Mouse (Mus musculus): ENCODE results near the gene Olfr532. TPM values are rescaled to one million over a fixed set of nuclear protein-coding genes. Genes with fewer than 3 reads are reported as not detected.
"Not testable (repeated sequence)": the region's sequence is repeated elsewhere in the genome, so short reads cannot be mapped to it uniquely, and the experiment has no call there.

Gene Olfr532
- not detected in 2 replicates for polyA plus RNA-seq (2016; fragmentation: Nextera tagmentation; extraction: Ambion mirVana)

DNA sequence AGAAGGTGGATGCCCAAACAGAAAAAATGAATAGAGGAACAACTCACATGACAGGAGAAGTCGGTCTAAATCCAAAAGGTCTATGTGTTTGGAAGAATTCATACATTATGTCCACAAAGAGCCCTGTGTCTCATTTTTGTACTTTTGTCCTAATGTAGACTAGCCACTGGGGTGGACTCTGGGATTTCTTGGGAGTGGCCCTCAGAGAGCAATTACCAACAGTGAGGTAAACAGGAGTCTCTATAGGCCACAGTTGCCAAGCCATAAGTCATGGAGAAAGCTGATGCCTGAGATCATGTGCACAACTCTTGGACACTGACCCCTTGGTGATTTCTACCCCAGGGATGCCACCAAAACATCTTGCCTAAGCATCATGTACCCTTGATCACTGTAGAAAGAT, at the start of gene Olfr532:
Gene Olfr532 (minus strand): TSS at position 101 of the 400 bp plus-strand sequence.
- Histone ChIP-seq H3K27ac (ENCODE audit: poor library complexity, severe bottlenecking) (no peak within 1 kb of the TSS), H3K36me3 (no peaks in the 10 kb centered on the region), H3K27me3 (replicated peaks) (no peaks in the 10 kb centered on the region), H3K9ac (no peak within 1 kb of the TSS), H3K4me3 (no peak within 1 kb of the TSS), H3K9me3 (replicated peaks) (0 out of 2 replicates have a peak, but pooled peaks cover under 1% of the 10 kb centered on the region), H3K4me1 (replicated peaks) (no peaks in the 10 kb centered on the region), H3K4me2 (no peak within 1 kb of the TSS)
- ATAC-seq (ENCODE audit: insufficient number of reproducible peaks, low FRiP score) = no peak
- 81% methylated on average over 1 of the region's 1 CpGs for WGBS

DNA sequence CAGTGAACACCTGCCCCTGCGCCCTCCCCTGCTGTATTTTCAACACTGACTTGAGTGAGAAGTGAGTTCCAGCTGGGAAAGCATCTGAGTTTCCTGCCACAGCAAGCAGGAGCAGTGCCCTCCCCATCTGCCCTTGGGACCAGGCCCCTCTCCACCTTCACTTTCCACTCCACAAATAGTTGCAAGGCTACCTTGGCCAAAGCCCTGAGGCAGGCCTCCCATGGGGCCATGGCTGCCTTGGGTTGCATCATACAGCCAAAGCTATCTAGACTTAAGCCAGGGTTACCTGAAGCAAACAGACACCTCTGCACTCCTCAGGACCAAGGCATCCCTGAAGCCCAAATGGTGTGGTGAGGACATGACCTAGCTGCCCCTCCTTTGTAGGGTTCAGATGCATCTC, 41.6 kb upstream of the Olfr532 start, which contains the start of gene Olfr533:
Gene Olfr533 (plus strand): TSS at position 301 of the 400 bp plus-strand sequence.
- H3K27ac ChIP-seq (ENCODE audit: poor library complexity, severe bottlenecking); ATAC-seq (ENCODE audit: insufficient number of reproducible peaks, low FRiP score); H3K4me3 ChIP-seq; H3K4me2 ChIP-seq; H3K27me3 ChIP-seq (replicated peaks); H3K4me1 ChIP-seq (replicated peaks); H3K36me3 ChIP-seq; H3K9ac ChIP-seq: not testable (repeated sequence)
- 80% methylated on average over 1 of the region's 1 CpGs for WGBS
- H3K9me3 ChIP-seq (replicated peaks) = peaks cover 12% of the 10 kb centered on the region; the same call in 1 of the 2 replicates

DNA sequence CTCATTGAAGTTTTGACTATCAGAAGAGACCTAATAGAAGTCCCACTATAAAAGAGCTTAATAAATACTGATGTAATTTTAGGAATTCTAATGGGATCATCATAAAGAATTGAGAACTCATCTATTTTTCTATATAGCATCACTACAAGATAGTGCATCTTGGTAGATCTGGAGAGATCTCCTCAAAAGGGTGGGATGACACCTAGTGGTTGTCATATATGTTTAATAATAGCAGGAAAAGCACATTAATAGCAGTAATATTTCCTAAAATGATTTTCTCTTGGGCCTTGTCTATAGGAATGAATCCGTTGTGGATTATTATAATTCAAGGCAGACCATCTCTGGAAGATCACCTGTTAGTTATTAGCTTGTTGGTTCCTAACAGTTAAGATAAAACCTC, 21.7 kb upstream of the Olfr532 start:
- Histone ChIP-seq H3K27ac (ENCODE audit: poor library complexity, severe bottlenecking) (no peak overlapping the region), H3K9me3 (replicated peaks) (peaks cover 3% of the 10 kb centered on the region; the same call in 1 of the 2 replicates), H3K36me3 (no peaks in the 10 kb centered on the region), H3K4me1 (replicated peaks) (no peaks in the 10 kb centered on the region), H3K9ac (no peak overlapping the region), H3K4me2 (no peak overlapping the region), H3K4me3 (no peak overlapping the region), H3K27me3 (replicated peaks) (no peaks in the 10 kb centered on the region)
- WGBS = 61% methylated on average over 1 of the region's 1 CpGs
- no peak for ATAC-seq (ENCODE audit: insufficient number of reproducible peaks, low FRiP score)

DNA sequence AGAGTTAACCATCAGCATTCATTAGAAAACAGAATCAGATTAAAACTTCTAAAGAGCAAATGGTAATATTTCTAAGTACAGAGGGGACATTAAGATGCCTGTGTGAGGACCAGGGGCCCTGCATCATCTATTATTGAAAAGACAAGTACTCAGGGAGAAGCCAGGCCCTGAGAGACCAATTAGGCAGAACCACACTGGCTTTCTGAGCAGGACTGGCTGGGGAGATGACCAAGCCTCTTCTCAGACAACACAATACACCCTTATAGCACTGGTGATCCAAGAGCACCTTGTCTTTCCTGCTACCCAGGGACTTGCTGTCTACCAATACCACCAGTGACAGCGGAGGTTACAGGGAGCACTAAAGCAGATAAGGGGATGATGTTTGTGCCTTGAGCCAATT, 18.6 kb downstream of the Olfr532 start, which contains the start of gene Olfr531:
Gene Olfr531 (minus strand): TSS at position 101 of the 400 bp plus-strand sequence.
- ATAC-seq (ENCODE audit: insufficient number of reproducible peaks, low FRiP score) = no peak
- Histone ChIP-seq H3K27ac (ENCODE audit: poor library complexity, severe bottlenecking) (no peak within 1 kb of the TSS), H3K9ac (no peak within 1 kb of the TSS), H3K36me3 (no peaks in the 10 kb centered on the region), H3K9me3 (replicated peaks) (peaks cover 10% of the 10 kb centered on the region; the same call in 1 of the 2 replicates), H3K4me3 (no peak within 1 kb of the TSS), H3K4me1 (replicated peaks) (no peaks in the 10 kb centered on the region), H3K27me3 (replicated peaks) (no peaks in the 10 kb centered on the region), H3K4me2 (no peak within 1 kb of the TSS)
- WGBS = 71% methylated on average over 1 of the region's 1 CpGs

DNA sequence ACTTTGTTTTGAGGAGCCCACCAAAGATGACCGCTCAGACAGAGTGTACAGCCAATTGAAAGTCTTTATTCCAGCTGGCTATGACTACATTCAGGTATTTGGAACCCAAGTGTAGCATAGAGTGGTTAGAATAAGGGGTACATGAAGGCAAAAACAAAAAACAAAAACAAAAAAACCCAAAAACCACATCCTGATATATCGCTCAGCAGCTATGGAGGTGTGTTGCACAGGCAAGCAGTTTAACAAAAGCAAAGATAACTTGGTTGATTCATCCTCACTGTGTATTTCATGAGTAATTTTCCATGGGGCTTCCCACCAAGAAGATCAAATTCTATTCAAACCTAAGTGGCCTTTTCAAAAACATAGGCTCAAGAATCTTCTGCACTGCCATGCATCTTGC, 44.5 kb downstream of the Olfr532 start:
- H3K4me2 ChIP-seq = no peak overlapping the region
- WGBS = 88% methylated on average over 2 of the region's 2 CpGs
- ATAC-seq (ENCODE audit: insufficient number of reproducible peaks, low FRiP score) = no peak
- no peak overlapping the region for H3K27ac ChIP-seq (ENCODE audit: poor library complexity, severe bottlenecking)
- no peak overlapping the region for H3K4me3 ChIP-seq
- H3K4me1 ChIP-seq (replicated peaks) = no peaks in the 10 kb centered on the region
- H3K36me3 ChIP-seq = no peaks in the 10 kb centered on the region
- H3K9me3 ChIP-seq (replicated peaks) = 0 out of 2 replicates have a peak, but pooled peaks cover 3% of the 10 kb centered on the region
- no peak overlapping the region for H3K9ac ChIP-seq
- H3K27me3 ChIP-seq (replicated peaks) = no peaks in the 10 kb centered on the region

DNA sequence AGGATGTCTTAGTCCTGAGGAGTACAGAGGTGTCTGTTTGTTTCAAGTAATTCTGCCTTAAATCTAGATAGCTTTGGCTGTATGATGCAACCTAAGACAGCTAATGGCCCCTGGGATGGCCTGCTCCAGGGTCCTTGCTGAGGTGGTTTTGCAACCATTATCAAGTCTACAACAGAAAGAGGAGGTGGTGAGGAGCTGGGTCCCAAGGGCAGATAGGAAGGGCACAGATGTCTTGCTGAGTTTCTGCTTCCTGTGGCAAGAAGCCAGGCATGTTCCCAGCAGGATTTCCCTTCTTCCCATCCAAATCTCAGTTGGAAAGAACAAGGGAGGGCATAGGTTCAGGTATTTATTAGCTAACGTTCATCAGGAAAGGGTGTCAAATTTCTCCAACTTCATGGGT, 45.2 kb downstream of the Olfr532 start, which contains the start of gene Olfr530:
Gene Olfr530 (minus strand): TSS at position 101 of the 400 bp plus-strand sequence.
- H3K9ac ChIP-seq = no peak within 1 kb of the TSS
- H3K4me1 ChIP-seq (replicated peaks) = no peaks in the 10 kb centered on the region
- WGBS = 30% methylated on average over 1 of the region's 1 CpGs
- no peak for ATAC-seq (ENCODE audit: insufficient number of reproducible peaks, low FRiP score)
- no peak within 1 kb of the TSS for H3K4me3 ChIP-seq
- no peaks in the 10 kb centered on the region for H3K36me3 ChIP-seq
- 0 out of 2 replicates have a peak, but pooled peaks cover 3% of the 10 kb centered on the region for H3K9me3 ChIP-seq (replicated peaks)
- no peak within 1 kb of the TSS for H3K27ac ChIP-seq (ENCODE audit: poor library complexity, severe bottlenecking)
- H3K4me2 ChIP-seq = no peak within 1 kb of the TSS
- no peaks in the 10 kb centered on the region for H3K27me3 ChIP-seq (replicated peaks)

DNA sequence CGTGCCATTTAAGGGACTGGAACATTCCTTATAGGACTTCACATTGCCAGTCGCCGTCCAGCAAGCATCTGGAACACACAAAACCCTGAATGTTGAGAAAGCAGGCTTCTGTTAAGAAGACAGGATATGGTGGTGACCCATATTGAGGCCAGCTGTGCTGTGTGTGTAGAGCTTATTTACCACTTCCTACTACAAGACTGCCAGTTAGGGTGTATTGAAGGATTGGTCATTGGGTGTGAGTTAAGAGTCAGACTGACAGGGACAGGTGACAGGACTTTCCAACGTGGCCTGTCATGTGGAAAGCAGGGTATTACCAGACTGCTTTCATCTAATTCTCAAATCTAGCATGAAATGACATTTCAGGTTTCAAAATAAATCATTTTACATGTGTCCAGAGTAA, 47.1 kb downstream of the Olfr532 start:
- H3K4me3 ChIP-seq = no peak overlapping the region
- no peak overlapping the region for H3K9ac ChIP-seq
- H3K27ac ChIP-seq (ENCODE audit: poor library complexity, severe bottlenecking) = no peak overlapping the region
- H3K4me2 ChIP-seq = no peak overlapping the region
- H3K9me3 ChIP-seq (replicated peaks) = 0 out of 2 replicates have a peak, but pooled peaks cover 3% of the 10 kb centered on the region
- 62% methylated on average over 4 of the region's 4 CpGs for WGBS
- H3K36me3 ChIP-seq = no peaks in the 10 kb centered on the region
- ATAC-seq (ENCODE audit: insufficient number of reproducible peaks, low FRiP score) = no peak
- no peaks in the 10 kb centered on the region for H3K27me3 ChIP-seq (replicated peaks)
- H3K4me1 ChIP-seq (replicated peaks) = no peaks in the 10 kb centered on the region

Other genes starting within 250 kb of the Olfr532 start
- gene Olfr523, start 248.4 kb downstream of the Olfr532 start, polyA plus RNA-seq (2016; fragmentation: Nextera tagmentation; extraction: Ambion mirVana) = not detected in 2 replicates
- gene Olfr524, start 215.7 kb downstream of the Olfr532 start, polyA plus RNA-seq (2016; fragmentation: Nextera tagmentation; extraction: Ambion mirVana) = not detected in 2 replicates
- not detected in 2 replicates for gene Cd163l1, start 203.4 kb downstream of the Olfr532 start, polyA plus RNA-seq (2016; fragmentation: Nextera tagmentation; extraction: Ambion mirVana)
- gene 5830411N06Rik, start 174.4 kb downstream of the Olfr532 start, polyA plus RNA-seq (2016; fragmentation: Nextera tagmentation; extraction: Ambion mirVana) = not detected in 2 replicates
- not detected in 2 replicates for gene Olfr525, start 100.8 kb downstream of the Olfr532 start, polyA plus RNA-seq (2016; fragmentation: Nextera tagmentation; extraction: Ambion mirVana)
- gene Olfr527, start 87.6 kb downstream of the Olfr532 start, polyA plus RNA-seq (2016; fragmentation: Nextera tagmentation; extraction: Ambion mirVana) = not detected in 2 replicates
- gene Olfr60, start 60.0 kb downstream of the Olfr532 start, polyA plus RNA-seq (2016; fragmentation: Nextera tagmentation; extraction: Ambion mirVana) = not detected in 2 replicates
- gene Olfr530, start 45.3 kb downstream of the Olfr532 start, polyA plus RNA-seq (2016; fragmentation: Nextera tagmentation; extraction: Ambion mirVana) = not detected in 2 replicates
- gene Olfr531, start 18.7 kb downstream of the Olfr532 start, polyA plus RNA-seq (2016; fragmentation: Nextera tagmentation; extraction: Ambion mirVana) = not detected in 2 replicates
- not detected in 2 replicates for gene Olfr533, start 41.7 kb upstream of the Olfr532 start, polyA plus RNA-seq (2016; fragmentation: Nextera tagmentation; extraction: Ambion mirVana)
- not detected in 2 replicates for gene Olfr535, start 62.6 kb upstream of the Olfr532 start, polyA plus RNA-seq (2016; fragmentation: Nextera tagmentation; extraction: Ambion mirVana)
- not detected in 2 replicates for gene Olfr536, start 85.8 kb upstream of the Olfr532 start, polyA plus RNA-seq (2016; fragmentation: Nextera tagmentation; extraction: Ambion mirVana)
- not detected in 2 replicates for gene Olfr538, start 146.2 kb upstream of the Olfr532 start, polyA plus RNA-seq (2016; fragmentation: Nextera tagmentation; extraction: Ambion mirVana)
- gene Olfr46, start 179.6 kb upstream of the Olfr532 start, polyA plus RNA-seq (2016; fragmentation: Nextera tagmentation; extraction: Ambion mirVana) = 0.03 TPM in 1 of 2 replicates, not detected in the other
- gene Olfr61, start 207.3 kb upstream of the Olfr532 start, polyA plus RNA-seq (2016; fragmentation: Nextera tagmentation; extraction: Ambion mirVana) = not detected in 2 replicates
- gene Olfr53, start 224.8 kb upstream of the Olfr532 start, polyA plus RNA-seq (2016; fragmentation: Nextera tagmentation; extraction: Ambion mirVana) = not detected in 2 replicates
- not detected in 2 replicates for gene Olfr539, start 238.3 kb upstream of the Olfr532 start, polyA plus RNA-seq (2016; fragmentation: Nextera tagmentation; extraction: Ambion mirVana)